Mouse (Mus musculus): ENCODE measurements around the gene Csde1. TPM values are rescaled to one million over a fixed set of nuclear protein-coding genes. Genes with fewer than 3 reads are reported as not detected.

Csde1 gene
- 17.5 and 28.5 TPM in 2 replicates for polyA plus RNA-seq (2012; rRNA removed)
- 116 and 122 TPM in 2 replicates for polyA plus RNA-seq (2014; fragmentation: Nextera tagmentation; extraction: Ambion mirVana)

DNA sequence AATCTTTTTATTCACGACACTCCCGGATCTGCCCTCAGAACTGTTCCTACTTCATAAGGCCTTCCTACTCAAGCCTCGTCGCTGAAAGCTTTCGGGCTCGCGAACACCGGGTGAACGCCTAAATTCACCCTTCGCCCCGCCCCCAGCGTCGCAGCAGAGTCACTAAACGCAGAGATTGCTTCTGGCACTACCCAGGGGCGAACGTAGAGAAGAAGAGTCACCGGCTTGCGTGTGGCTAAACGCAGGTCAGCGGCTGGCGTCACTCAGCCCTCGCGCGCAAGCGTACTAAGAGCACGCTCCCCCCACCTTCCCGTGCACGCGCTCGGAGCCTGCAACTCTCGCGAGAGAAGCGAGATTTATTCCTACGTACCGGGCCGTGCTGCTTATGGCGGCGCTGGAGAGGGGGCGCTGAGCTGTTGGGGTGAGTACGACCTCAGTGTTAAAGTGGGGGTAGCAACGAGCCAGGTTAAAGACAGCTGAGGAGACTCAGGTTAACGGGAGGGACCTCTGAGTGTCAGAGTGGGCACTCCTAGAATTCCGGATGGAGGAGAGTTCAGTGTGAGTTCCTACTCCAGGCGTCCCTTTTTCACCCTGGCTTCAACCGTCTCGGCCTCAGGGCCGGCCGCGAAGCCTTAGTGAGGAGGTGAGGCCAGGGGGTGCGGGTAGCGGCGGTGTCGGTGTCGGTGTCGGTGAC lies at the start of gene Csde1:
TSS of gene Csde1 (plus strand) at position 178 of the 694 bp plus-strand sequence.
- under 1% methylated on average over 55 of the region's 55 CpGs for WGBS (ENCODE audit: insufficient replicate concordance)
- DNase-seq (ENCODE audit: low read depth in 3 of 3, low spot score in 3 of 3) (peak; percentile 94 to 96 (median 94)), ATAC-seq (ENCODE audit: insufficient read depth) (peak; percentile 91)
- TF ChIP-seq CTCF (IDR thresholded peaks at IDR 0.05; ENCODE audit: low read depth), result peak; percentile 28; the same call in 1 of the 2 replicates
- TF ChIP-seq EP300 (IDR thresholded peaks at IDR 0.05; ENCODE audit: low read depth), result peak; percentile 46; the same call in 1 of the 2 replicates
- Histone ChIP-seq H3K36me3 (replicated peaks; ENCODE audit: control insufficient read depth, insufficient read depth, low read depth) (no peaks in the 10 kb centered on the region), H3K4me2 (ENCODE audit: low read depth) (peak within 1 kb of the TSS; percentile 94), H3K4me3 (ENCODE audit: insufficient read depth in 1 of 2, low read depth in 2 of 2, low read length in 2 of 2) (peak within 1 kb of the TSS; percentile 90 to 92), H3K4me1 (replicated peaks; ENCODE audit: control insufficient read depth in 2 of 2, insufficient read depth in 2 of 2, low read length in 1 of 2) (peaks cover 6 to 9% of the 10 kb centered on the region in 2 experiments), H3K27ac (peak within 1 kb of the TSS; percentile 77), H3K9ac (replicated peaks) (peak within 1 kb of the TSS; percentile 93), H3K9me3 (ENCODE audit: control insufficient read depth, low read length) (no peaks in the 10 kb centered on the region), H3K27me3 (ENCODE audit: control insufficient read depth, insufficient read depth, low read length) (no peaks in the 10 kb centered on the region)

GRCm38 (mm10) chr3:102970508-102970907 lies 49.7 kb upstream of the Csde1 start:
- Histone ChIP-seq H3K9me3 (ENCODE audit: control insufficient read depth, low read length) (no peaks in the 10 kb centered on the region), H3K4me3 (ENCODE audit: insufficient read depth in 1 of 2, low read depth in 2 of 2, low read length in 2 of 2) (no peak overlapping the region), H3K4me1 (replicated peaks; ENCODE audit: control insufficient read depth in 2 of 2, insufficient read depth in 2 of 2, low read length in 1 of 2) (no peaks in the 10 kb centered on the region), H3K4me2 (ENCODE audit: low read depth) (no peak overlapping the region), H3K27ac (no peak overlapping the region), H3K36me3 (replicated peaks; ENCODE audit: control insufficient read depth, insufficient read depth, low read depth) (no peaks in the 10 kb centered on the region), H3K27me3 (ENCODE audit: control insufficient read depth, insufficient read depth, low read length) (no peaks in the 10 kb centered on the region), H3K9ac (replicated peaks) (no peak overlapping the region)
- WGBS (ENCODE audit: insufficient replicate concordance), result 58% methylated on average over 3 of the region's 3 CpGs
- no peak for ATAC-seq (ENCODE audit: insufficient read depth)
- TF ChIP-seq EP300 (IDR thresholded peaks at IDR 0.05; ENCODE audit: low read depth) (no peak), CTCF (IDR thresholded peaks at IDR 0.05; ENCODE audit: low read depth) (no peak)
- no peak for DNase-seq (ENCODE audit: low read depth in 3 of 3, low spot score in 3 of 3)

DNA sequence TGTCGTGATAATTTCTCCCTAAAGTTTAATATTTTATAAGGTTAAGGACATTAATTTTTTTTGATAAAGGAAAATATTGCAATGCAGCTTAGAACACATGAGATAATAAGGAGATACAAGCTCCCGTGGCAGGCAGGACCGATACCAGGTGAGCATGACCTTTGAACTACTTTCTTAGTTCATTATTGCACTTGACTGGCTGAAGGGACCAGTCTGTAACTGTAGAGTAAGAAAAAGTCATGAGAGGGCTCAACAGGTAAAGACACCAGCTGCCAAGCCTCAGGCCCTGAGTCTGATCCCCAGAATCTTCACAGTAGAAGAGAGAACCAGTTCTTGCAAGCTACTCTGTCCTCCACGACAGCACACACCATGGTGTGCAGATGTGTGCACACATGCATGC lies 43.3 kb upstream of the Csde1 start:
- DNase-seq (ENCODE audit: low read depth in 3 of 3, low spot score in 3 of 3) (no peak), ATAC-seq (ENCODE audit: insufficient read depth) (no peak)
- TF ChIP-seq CTCF (IDR thresholded peaks at IDR 0.05; ENCODE audit: low read depth), result no peak
- no peak for TF ChIP-seq EP300 (IDR thresholded peaks at IDR 0.05; ENCODE audit: low read depth)
- 62% methylated on average over 4 of the region's 4 CpGs for whole genome bisulfite sequencing (ENCODE audit: insufficient replicate concordance)
- no peak overlapping the region for H3K4me2 ChIP-seq (ENCODE audit: low read depth)
- H3K27me3 ChIP-seq (ENCODE audit: control insufficient read depth, insufficient read depth, low read length), result no peaks in the 10 kb centered on the region
- no peaks in the 10 kb centered on the region for H3K36me3 ChIP-seq (replicated peaks; ENCODE audit: control insufficient read depth, insufficient read depth, low read depth)
- H3K9ac ChIP-seq (replicated peaks), result no peak overlapping the region
- H3K4me3 ChIP-seq (ENCODE audit: insufficient read depth in 1 of 2, low read depth in 2 of 2, low read length in 2 of 2), result no peak overlapping the region
- no peak overlapping the region for H3K27ac ChIP-seq
- no peaks in the 10 kb centered on the region for H3K9me3 ChIP-seq (ENCODE audit: control insufficient read depth, low read length)
- no peaks in the 10 kb centered on the region; a peak in 1 of 4 replicates for H3K4me1 ChIP-seq (replicated peaks; ENCODE audit: control insufficient read depth in 2 of 2, insufficient read depth in 2 of 2, low read length in 1 of 2)

DNA sequence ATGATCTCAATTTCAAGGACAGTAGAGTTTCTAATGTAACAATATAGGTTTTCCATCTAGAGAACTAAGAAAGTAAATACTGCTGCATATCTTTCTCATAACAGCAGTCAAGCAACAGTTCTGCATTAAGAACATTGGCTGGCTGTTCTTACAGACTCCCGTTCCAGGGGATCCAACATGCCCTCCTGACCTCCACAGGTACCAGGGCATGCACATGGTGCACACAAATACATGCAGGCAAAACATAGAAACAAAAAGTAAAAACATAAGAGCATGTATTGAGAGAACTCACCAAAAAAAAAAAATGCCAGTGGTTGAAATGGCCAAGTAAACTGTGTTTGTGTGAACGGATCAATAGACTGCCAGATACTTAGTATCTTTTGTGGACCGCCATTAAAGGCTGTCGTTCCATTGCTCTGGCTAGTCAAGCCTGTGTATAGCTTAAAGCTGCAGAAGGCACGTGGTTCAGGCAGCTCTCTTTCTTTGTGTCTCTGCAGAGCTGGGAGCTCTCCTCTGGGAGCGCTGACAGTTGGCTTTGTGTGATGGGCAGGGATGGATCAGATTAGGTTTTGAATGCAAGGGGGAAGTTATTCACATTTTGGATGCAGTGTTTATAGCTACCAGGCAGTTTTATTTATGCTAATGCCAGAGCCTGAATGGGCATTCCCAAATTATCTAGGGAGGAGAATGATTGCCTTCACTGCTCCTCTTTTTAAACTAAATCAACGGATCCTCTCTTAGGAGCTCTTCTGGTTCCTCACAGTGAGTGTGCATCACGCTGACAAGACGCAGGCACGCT lies 40.5 kb upstream of the Csde1 start:
- no peaks in the 10 kb centered on the region for H3K36me3 ChIP-seq (replicated peaks; ENCODE audit: control insufficient read depth, insufficient read depth, low read depth)
- DNase-seq (ENCODE audit: low read depth in 3 of 3, low spot score in 3 of 3) (no peak), ATAC-seq (ENCODE audit: insufficient read depth) (no peak)
- no peak overlapping the region for H3K4me2 ChIP-seq (ENCODE audit: low read depth)
- no peaks in the 10 kb centered on the region; a peak in 1 of 4 replicates for H3K4me1 ChIP-seq (replicated peaks; ENCODE audit: control insufficient read depth in 2 of 2, insufficient read depth in 2 of 2, low read length in 1 of 2)
- H3K4me3 ChIP-seq (ENCODE audit: insufficient read depth in 1 of 2, low read depth in 2 of 2, low read length in 2 of 2), result no peak overlapping the region
- WGBS (ENCODE audit: insufficient replicate concordance), result 48% methylated on average over 10 of the region's 10 CpGs
- H3K27me3 ChIP-seq (ENCODE audit: control insufficient read depth, insufficient read depth, low read length), result no peaks in the 10 kb centered on the region
- H3K9ac ChIP-seq (replicated peaks), result no peak overlapping the region
- H3K9me3 ChIP-seq (ENCODE audit: control insufficient read depth, low read length), result no peaks in the 10 kb centered on the region
- no peak for TF ChIP-seq EP300 (IDR thresholded peaks at IDR 0.05; ENCODE audit: low read depth)
- no peak for TF ChIP-seq CTCF (IDR thresholded peaks at IDR 0.05; ENCODE audit: low read depth)
- H3K27ac ChIP-seq, result no peak overlapping the region

- H3K36me3 ChIP-seq (replicated peaks; ENCODE audit: control insufficient read depth, insufficient read depth, low read depth), result no peaks in the 10 kb centered on the region
- no peak overlapping the region for H3K9ac ChIP-seq (replicated peaks)
- 60% methylated on average over 3 of the region's 3 CpGs for WGBS (ENCODE audit: insufficient replicate concordance)
- H3K4me1 ChIP-seq (replicated peaks; ENCODE audit: control insufficient read depth in 2 of 2, insufficient read depth in 2 of 2, low read length in 1 of 2), result no peaks in the 10 kb centered on the region; a peak in 1 of 4 replicates
- TF ChIP-seq EP300 (IDR thresholded peaks at IDR 0.05; ENCODE audit: low read depth), result no peak
- DNase-seq (ENCODE audit: low read depth in 3 of 3, low spot score in 3 of 3) (no peak), ATAC-seq (ENCODE audit: insufficient read depth) (no peak)
- no peak overlapping the region for H3K4me3 ChIP-seq (ENCODE audit: insufficient read depth in 1 of 2, low read depth in 2 of 2, low read length in 2 of 2)
- no peaks in the 10 kb centered on the region for H3K27me3 ChIP-seq (ENCODE audit: control insufficient read depth, insufficient read depth, low read length)
- no peak overlapping the region for H3K27ac ChIP-seq
- no peaks in the 10 kb centered on the region for H3K9me3 ChIP-seq (ENCODE audit: control insufficient read depth, low read length)
- no peak overlapping the region for H3K4me2 ChIP-seq (ENCODE audit: low read depth)
Observed at GRCm38 (mm10) chr3:102980349-102980736, 39.9 kb upstream of the Csde1 start.
